Mouse (Mus musculus) splenic B cell, adult 2 months (primary cell): Measurements from ENCODE around the gene Ugcg.

Experiments
- DNase-seq: peaks from one replicate; pipeline ENCODE4 v3.0.0-alpha.2; 2011; ENCODE audit warnings: low read depth, low spot score
- H3K27me3 ChIP-seq: 2 replicates; pipeline ENCODE4 v1.6.1; 2012; ENCODE audit warnings: mild to moderate bottlenecking, low read length, moderate library complexity, mixed read lengths; ENCODE audit not compliant: control insufficient read depth, poor library complexity, insufficient read depth, severe bottlenecking
- H3K36me3 ChIP-seq: 2 replicates; pipeline ENCODE4 v1.6.1; 2012; ENCODE audit warnings: mild to moderate bottlenecking, low read length, moderate library complexity, mixed read lengths; ENCODE audit not compliant: control insufficient read depth, poor library complexity, insufficient read depth, severe bottlenecking

The Ugcg gene

GRCm38 (mm10) chr4:59200636-59201035, 11.6 kb downstream of the Ugcg start:
- no peak for DNase-seq
- Histone ChIP-seq H3K36me3 (no peaks in the 10 kb centered on the region), H3K27me3 (no peaks in the 10 kb centered on the region)

GRCm38 (mm10) chr4:59204616-59205015, 15.6 kb downstream of the Ugcg start:
- DNase-seq = no peak
- Histone ChIP-seq H3K36me3 (peaks cover 5% of the 10 kb centered on the region; the same call in 1 of the 2 replicates), H3K27me3 (no peaks in the 10 kb centered on the region)

DNA sequence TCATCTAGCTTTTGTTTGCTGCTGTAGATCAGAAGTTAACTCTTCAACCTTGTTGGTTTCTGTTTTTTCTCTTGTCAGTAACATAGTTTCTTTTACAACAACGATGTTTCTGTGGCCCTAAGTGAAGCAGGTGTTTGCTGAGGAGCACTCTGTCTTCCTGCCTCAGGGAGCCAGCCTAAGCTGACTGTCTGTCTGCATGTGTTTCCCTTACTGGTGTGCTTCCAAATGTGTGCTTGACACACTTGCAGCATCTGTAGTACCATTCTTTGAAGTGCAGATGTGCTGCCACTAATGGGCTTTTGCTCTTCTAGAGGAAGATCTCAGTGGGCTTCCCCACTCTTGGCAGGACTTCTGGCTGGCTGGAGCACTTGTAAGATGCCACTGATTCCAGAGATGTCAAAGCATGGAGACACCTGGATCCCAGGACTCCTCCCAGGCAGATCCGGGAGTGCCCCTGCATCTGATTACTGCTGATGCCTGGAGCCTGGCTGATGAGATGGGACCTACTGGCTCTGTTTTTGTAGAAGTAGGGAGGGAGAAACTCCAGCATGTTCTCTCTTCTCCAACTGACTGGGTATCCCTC, 16.8 kb downstream of the Ugcg start:
- Histone ChIP-seq H3K27me3 (no peaks in the 10 kb centered on the region), H3K36me3 (peaks cover 8% of the 10 kb centered on the region; the same call in 1 of the 2 replicates)
- no peak for DNase-seq

GRCm38 (mm10) chr4:59206600-59206999, 17.5 kb downstream of the Ugcg start:
- DNase-seq = no peak
- Histone ChIP-seq H3K36me3 (peaks cover 8% of the 10 kb centered on the region; the same call in 1 of the 2 replicates), H3K27me3 (no peaks in the 10 kb centered on the region)

DNA sequence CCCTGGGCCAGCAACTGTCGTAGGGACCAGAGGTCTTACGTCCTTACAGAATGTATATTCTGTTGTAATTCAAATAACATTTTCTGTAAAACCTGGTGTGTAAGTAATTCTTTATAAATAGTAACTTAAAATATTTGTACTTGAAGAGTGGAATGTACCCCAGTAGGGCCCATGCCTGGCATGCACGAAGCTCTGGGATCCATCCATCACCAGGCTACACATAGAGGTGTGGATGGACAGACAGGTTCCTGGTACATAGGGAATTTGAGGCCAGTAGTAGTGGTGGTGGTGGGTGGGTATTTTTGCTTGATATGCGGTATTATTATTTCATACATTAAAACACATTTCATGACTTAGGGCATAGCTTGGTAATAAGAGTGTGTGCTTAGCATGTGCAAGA, 19.6 kb downstream of the Ugcg start:
- H3K27me3 ChIP-seq = no peaks in the 10 kb centered on the region
- H3K36me3 ChIP-seq = peaks cover 8% of the 10 kb centered on the region; the same call in 1 of the 2 replicates
- no peak for DNase-seq

GRCm38 (mm10) chr4:59211181-59211580, 22.1 kb downstream of the Ugcg start:
- no peak for DNase-seq

DNA sequence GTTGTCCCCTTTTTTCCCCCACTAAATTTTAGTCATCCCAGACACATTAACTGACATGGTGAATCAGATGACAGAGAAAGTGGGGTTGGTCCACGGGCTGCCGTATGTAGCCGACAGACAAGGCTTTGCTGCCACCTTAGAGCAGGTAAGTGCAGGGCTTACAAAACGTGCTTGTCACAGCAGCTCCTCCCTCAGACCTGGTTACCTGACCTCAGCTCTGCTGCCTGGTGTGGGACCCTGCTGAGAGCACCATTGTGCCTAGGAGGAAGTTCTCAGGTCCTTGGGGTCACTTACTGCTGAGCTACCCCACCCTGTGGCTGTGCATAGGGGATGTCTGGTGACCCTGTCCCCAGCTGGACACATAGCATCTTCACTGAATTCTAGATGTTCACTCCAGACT, 24.8 kb downstream of the Ugcg start:
- H3K36me3 ChIP-seq = peaks cover 12% of the 10 kb centered on the region
- H3K27me3 ChIP-seq = no peaks in the 10 kb centered on the region
- no peak for DNase-seq

More at GRCm38 (mm10) chr4:59211181-59211580, 22.1 kb downstream of the Ugcg start:
- no peaks in the 10 kb centered on the region for H3K27me3 ChIP-seq
- H3K36me3 ChIP-seq = peaks cover 11% of the 10 kb centered on the region

DNA sequence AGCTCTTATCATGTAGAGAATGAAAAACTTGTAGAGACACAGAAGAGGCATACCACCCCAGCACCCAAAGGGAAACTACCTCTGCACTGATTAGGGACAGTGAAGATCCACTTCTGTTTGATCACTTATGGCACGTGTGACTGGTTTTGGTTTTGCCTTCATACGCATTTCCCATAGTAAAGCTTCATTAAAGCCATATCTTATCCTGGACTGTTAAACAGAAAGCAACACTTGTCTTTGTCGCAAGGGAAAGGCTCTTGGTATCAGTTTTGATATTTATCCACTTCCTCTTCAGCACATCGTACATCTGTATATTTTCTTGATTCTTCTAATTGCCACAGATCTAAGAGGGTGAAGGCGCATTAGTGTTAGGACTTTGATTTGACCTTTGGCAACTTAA, 25.6 kb downstream of the Ugcg start:
- Histone ChIP-seq H3K36me3 (peaks cover 16% of the 10 kb centered on the region), H3K27me3 (no peaks in the 10 kb centered on the region)
- DNase-seq = peak; percentile 31

DNA sequence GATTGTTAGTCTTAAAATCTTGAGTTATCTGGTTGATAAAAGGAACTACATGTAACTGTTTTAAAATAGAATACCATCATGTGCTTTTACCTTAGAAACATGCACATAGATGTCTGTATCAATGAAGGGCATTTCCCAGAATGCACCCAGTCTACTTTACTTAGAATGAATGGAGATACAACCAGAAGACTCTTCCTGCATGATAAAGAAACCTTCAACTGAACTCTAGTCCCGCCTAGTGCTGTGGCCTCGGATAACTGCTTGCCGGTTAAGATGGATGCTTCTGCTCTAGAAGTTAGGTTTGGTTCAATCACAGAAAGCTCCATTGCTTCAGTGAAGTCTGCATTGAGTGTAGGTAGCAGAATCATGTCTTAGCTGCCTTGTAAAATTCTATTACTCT, 26.5 kb downstream of the Ugcg start:
- no peak for DNase-seq
- Histone ChIP-seq H3K36me3 (peaks cover 16% of the 10 kb centered on the region), H3K27me3 (no peaks in the 10 kb centered on the region)

DNA sequence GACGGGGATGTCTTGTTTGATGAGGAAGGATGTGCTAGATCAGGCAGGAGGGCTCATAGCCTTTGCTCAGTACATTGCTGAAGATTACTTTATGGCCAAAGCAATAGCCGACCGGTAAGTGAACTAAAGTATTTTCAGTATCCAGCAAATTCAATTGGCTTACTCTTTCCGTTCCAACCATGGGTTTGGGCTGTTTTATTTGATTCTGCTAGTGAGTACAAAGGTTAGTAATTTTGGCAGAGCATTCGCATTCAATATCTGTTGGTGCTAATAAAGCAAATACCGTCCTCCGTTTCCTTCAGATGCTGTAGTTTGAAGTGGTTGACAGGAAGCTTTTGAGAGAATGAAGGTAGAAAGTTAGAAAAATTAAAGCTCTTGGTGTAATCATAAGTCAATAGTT, 28.0 kb downstream of the Ugcg start:
- H3K36me3 ChIP-seq = peaks cover 15% of the 10 kb centered on the region
- DNase-seq = no peak
- H3K27me3 ChIP-seq = no peaks in the 10 kb centered on the region

GRCm38 (mm10) chr4:59218154-59218553, 29.1 kb downstream of the Ugcg start:
- no peak for DNase-seq
- Histone ChIP-seq H3K27me3 (no peaks in the 10 kb centered on the region), H3K36me3 (peaks cover 15% of the 10 kb centered on the region)

DNA sequence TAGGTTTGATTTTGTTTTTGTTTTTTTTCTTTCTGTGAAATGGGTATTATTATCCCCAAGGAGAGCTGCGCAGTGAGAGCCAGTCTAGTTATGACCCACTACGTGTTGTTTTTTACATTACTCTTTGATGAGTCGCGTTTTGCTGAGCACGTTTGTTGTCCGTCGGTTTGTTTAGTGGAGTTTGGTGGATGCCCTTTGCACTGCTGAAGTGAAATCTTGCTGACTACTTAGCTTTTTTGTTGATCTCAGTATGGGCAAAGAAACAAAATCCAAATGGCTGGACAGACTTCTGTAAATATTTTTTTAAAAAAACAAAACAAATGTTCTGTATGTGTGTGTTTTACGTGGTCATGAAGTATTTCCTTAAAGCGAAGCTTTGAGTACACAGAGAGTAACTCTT, 33.2 kb downstream of the Ugcg start:
- H3K36me3 ChIP-seq = peaks cover 13% of the 10 kb centered on the region
- DNase-seq = no peak
- no peaks in the 10 kb centered on the region; the same call in 1 of the 2 replicates for H3K27me3 ChIP-seq

- peaks cover 11% of the 10 kb centered on the region; the same call in 1 of the 2 replicates for H3K36me3 ChIP-seq
Observed at GRCm38 (mm10) chr4:59223055-59223615, 34.1 kb downstream of the Ugcg start.

GRCm38 (mm10) chr4:59224889-59225288, 35.8 kb downstream of the Ugcg start:
- DNase-seq = peak; percentile 59
- no peaks in the 10 kb centered on the region; the same call in 1 of the 2 replicates for H3K27me3 ChIP-seq

More at GRCm38 (mm10) chr4:59223055-59223615, 34.1 kb downstream of the Ugcg start:
- no peak for DNase-seq
- no peaks in the 10 kb centered on the region; the same call in 1 of the 2 replicates for H3K27me3 ChIP-seq

GRCm38 (mm10) chr4:59227047-59227446, 38.0 kb downstream of the Ugcg start:
- DNase-seq = no peak
- Histone ChIP-seq H3K36me3 (0 out of 2 replicates have a peak, but pooled peaks cover 4% of the 10 kb centered on the region), H3K27me3 (no peaks in the 10 kb centered on the region; the same call in 1 of the 2 replicates)

More at GRCm38 (mm10) chr4:59224889-59225288, 35.8 kb downstream of the Ugcg start:
- H3K36me3 ChIP-seq = 0 out of 2 replicates have a peak, but pooled peaks cover 6% of the 10 kb centered on the region
